19 mouse cellular contexts compared by ENCODE assay signal in genomic region chr16:54092206-54092605, GRCm38 (mm10).
A peak's percentile ranks its signal among the peaks of the same experiment; 100 is the strongest.
DNase-seq lines count a peak whose midpoint lies in the region; ATAC-seq and TF ChIP-seq lines count a peak whose summit lies in the region.
"Had no signal": no experiment of that assay in that cellular context is flagged by ENCODE, and none has a peak within 500 bp of the region (broad histone marks: within the 10 kb centered on the region; RNA-seq: fewer than 3 reads in every experiment).

No protein-coding gene starts in this region.

- no peaks in the 10 kb centered on the region for H3K27me3 ChIP-seq in forebrain, embryonic 14.5 days (replicated peaks; ENCODE audit: control insufficient read depth, insufficient read depth, low read length)
- H3K27me3 ChIP-seq in forebrain, embryonic 11.5 days (ENCODE audit: control insufficient read depth, insufficient read depth, low read length), result no peaks in the 10 kb centered on the region
- H3K27me3 ChIP-seq: embryonic facial prominence, embryonic 13.5 days; embryonic facial prominence, embryonic 15.5 days had no signal

- no peaks in the 10 kb centered on the region for H3K4me1 ChIP-seq in forebrain, embryonic 14.5 days (ENCODE audit: control insufficient read depth, insufficient read depth, low read length)
- no peaks in the 10 kb centered on the region for H3K4me1 ChIP-seq in forebrain, embryonic 11.5 days (replicated peaks; ENCODE audit: control insufficient read depth, insufficient read depth, low read length)
- H3K4me1 ChIP-seq: embryonic facial prominence, embryonic 13.5 days; embryonic facial prominence, embryonic 15.5 days; forebrain, embryonic 10.5 days had no signal

- peak; percentile 65 for DNase-seq in forebrain, embryonic 14.5 days (ENCODE audit: low spot score)
- DNase-seq in forebrain, embryonic 11.5 days (ENCODE audit: low spot score), result no peak
- peak; percentile 80 for DNase-seq in brain, embryonic 14.5 days (ENCODE audit: low read depth)
- DNase-seq in gonadal fat pad, adult 2 months (ENCODE audit: low read depth), result peak; percentile 5
- DNase-seq in lung, postnatal 36 days, result no peak
- DNase-seq: adrenal gland, adult 2 months; adrenal gland, postnatal 10 days; adrenal gland, postnatal 25 days; cerebellum, adult 11 months; cerebellum, adult 18-20 months; cerebellum, adult 8-10 months; cerebellum, adult 9-11 months; cerebellum, postnatal 14 days; cerebellum, postnatal 36 days; embryo, embryonic 11 days had no signal

- 55% methylated on average over 2 of the region's 2 CpGs for WGBS in forebrain, embryonic 14.5 days
- WGBS in forebrain, embryonic 11.5 days, result 88% methylated on average over 2 of the region's 2 CpGs

- TF ChIP-seq CTCF in brain, embryonic 14.5 days (IDR thresholded peaks at IDR 0.05; ENCODE audit: borderline replicate concordance, extremely low read depth, insufficient read depth, insufficient read length), result no peak

- peak; percentile 67 for ATAC-seq in forebrain, embryonic 14.5 days
- ATAC-seq in forebrain, embryonic 11.5 days (replicated peaks; ENCODE audit: low FRiP score), result no peak

- TF ChIP-seq POLR2A in brain, embryonic 14.5 days (IDR thresholded peaks at IDR 0.05; ENCODE audit: borderline replicate concordance, extremely low read depth, insufficient read depth, insufficient read length, poor library complexity, severe bottlenecking), result no peak

- no peak overlapping the region for H3K4me3 ChIP-seq in forebrain, embryonic 14.5 days (ENCODE audit: low read depth, low read length)
- H3K4me3 ChIP-seq in forebrain, embryonic 11.5 days (ENCODE audit: low read depth, low read length), result no peak overlapping the region
- H3K4me3 ChIP-seq: embryonic facial prominence, embryonic 13.5 days; embryonic facial prominence, embryonic 15.5 days; erythroblast, embryonic 14.5 days; forebrain, embryonic 10.5 days had no signal

- H3K36me3 ChIP-seq in forebrain, embryonic 14.5 days (ENCODE audit: control insufficient read depth, insufficient read depth, low read length), result no peaks in the 10 kb centered on the region
- H3K36me3 ChIP-seq in forebrain, embryonic 11.5 days (ENCODE audit: control insufficient read depth, insufficient read depth, low read length), result no peaks in the 10 kb centered on the region
- H3K36me3 ChIP-seq: embryonic facial prominence, embryonic 13.5 days; embryonic facial prominence, embryonic 15.5 days; forebrain, embryonic 10.5 days had no signal

- no peaks in the 10 kb centered on the region for H3K9me3 ChIP-seq in forebrain, embryonic 14.5 days (replicated peaks; ENCODE audit: control insufficient read depth, low read length)
- no peaks in the 10 kb centered on the region for H3K9me3 ChIP-seq in forebrain, embryonic 11.5 days (ENCODE audit: control insufficient read depth, low read length)
- H3K9me3 ChIP-seq: embryonic facial prominence, embryonic 13.5 days; embryonic facial prominence, embryonic 15.5 days; forebrain, embryonic 10.5 days had no signal

- H3K9ac ChIP-seq in forebrain, embryonic 14.5 days (ENCODE audit: low read length), result no peak overlapping the region
- H3K9ac ChIP-seq in forebrain, embryonic 11.5 days (ENCODE audit: low read length), result no peak overlapping the region
- H3K9ac ChIP-seq: embryonic facial prominence, embryonic 13.5 days; embryonic facial prominence, embryonic 15.5 days had no signal

- H3K4me2 ChIP-seq in forebrain, embryonic 14.5 days (ENCODE audit: low read length), result no peak overlapping the region
- H3K4me2 ChIP-seq in forebrain, embryonic 11.5 days (ENCODE audit: low read depth, low read length, severe bottlenecking), result no peak overlapping the region
- H3K4me2 ChIP-seq: embryonic facial prominence, embryonic 13.5 days; embryonic facial prominence, embryonic 15.5 days had no signal

- H3K27ac ChIP-seq in forebrain, embryonic 14.5 days (ENCODE audit: low read depth, low read length), result no peak overlapping the region
- H3K27ac ChIP-seq in forebrain, embryonic 11.5 days (ENCODE audit: low read depth, low read length), result no peak overlapping the region
- H3K27ac ChIP-seq: embryonic facial prominence, embryonic 13.5 days; embryonic facial prominence, embryonic 15.5 days; forebrain, embryonic 10.5 days had no signal

Comparison
In these comparisons a context has a peak if more than half of its experiments do, and no peak if none do; other contexts are left out.
1. DNase-seq: peak in forebrain, embryonic 14.5 days (single experiment), brain, embryonic 14.5 days (single experiment) and gonadal fat pad, adult 2 months (single experiment); none in forebrain, embryonic 11.5 days (single experiment) and lung, postnatal 36 days (single experiment).